Mouse (Mus musculus) heart, adult 10 weeks (tissue): ENCODE results near the gene Trim43c. TPM values are rescaled to one million over a fixed set of nuclear protein-coding genes. Genes with fewer than 3 reads are reported as not detected.

Source experiments
- polyA plus RNA-seq: library from polyadenylated mRNA; stranded (reverse); fragments of 350-450 nt; fragmentation: Illumina TruSeq; extraction: RNeasy Lipid Tissue Mini Kit (QIAGEN cat#74804); gene quantifications from one replicate; pipeline ENCODE4 v1.2.3, GENCODE M21; 2014; ENCODE audit warnings: low read depth, low replicate concordance

The Trim43c gene
- polyA plus RNA-seq = not detected

GRCm38 (mm10) chr9:88838864-88839263 lies at the start of gene Trim43c:
TSS of gene Trim43c (plus strand) at chr9:88839164.

Other genes starting within 250 kb of the Trim43c start
- 20.5 TPM for gene Mthfsl, start 118.9 kb upstream of the Trim43c start, polyA plus RNA-seq
- gene Bcl2a1d, start 107.2 kb upstream of the Trim43c start, polyA plus RNA-seq = not detected
- not detected for gene Bcl2a1a, start 117.7 kb downstream of the Trim43c start, polyA plus RNA-seq